Mouse (Mus musculus): ENCODE results near the gene Cyp8b1.

Cyp8b1 gene

DNA sequence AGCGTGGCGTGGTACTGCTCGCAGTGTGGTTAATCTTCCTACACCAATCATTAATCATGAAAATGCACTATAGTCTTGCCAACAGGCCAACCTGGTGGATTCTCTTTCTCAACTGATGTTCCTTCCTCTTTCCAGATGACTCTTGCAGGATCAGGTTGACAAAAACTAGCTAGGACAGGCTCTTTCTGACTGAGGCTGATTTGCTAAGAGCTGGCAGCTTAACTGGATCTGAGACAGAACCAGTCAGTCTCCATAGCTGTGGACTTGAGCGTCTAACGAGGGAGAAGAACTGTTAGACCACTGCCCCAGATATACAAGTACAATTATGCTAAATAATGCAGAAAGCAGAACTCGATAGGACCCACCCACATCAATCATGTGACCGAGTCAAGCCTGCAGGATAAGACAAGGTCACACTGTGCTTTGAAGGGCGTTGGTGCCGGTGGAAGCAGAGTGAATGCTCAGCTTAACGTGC lies 3.0 kb upstream of the Cyp8b1 start:
- DNase-seq (ENCODE audit: extremely low spot score, low read depth, low spot score), result no peak

DNA sequence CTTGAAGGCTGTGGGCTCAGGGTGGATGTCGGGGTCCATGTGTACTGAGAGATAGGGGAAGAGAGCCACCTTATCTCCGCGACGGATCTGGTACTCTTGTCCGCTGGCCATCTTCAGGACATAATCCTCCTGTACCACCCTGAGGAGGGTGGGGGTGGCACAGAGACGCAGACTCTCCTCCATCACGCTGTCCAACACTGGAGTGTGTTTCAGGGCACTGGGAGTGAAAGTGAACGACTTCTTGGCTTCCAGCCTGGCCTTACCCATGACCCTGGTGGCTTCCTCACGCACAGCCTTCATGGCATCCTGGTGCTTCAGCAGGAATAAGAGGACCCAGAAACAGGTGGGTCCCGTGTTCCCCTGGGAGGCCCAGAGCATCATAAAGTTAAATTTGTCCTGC lies 1.0 kb downstream of the Cyp8b1 start:
- DNase-seq (ENCODE audit: extremely low spot score, low read depth, low spot score), result no peak

- no peak for DNase-seq (ENCODE audit: extremely low spot score, low read depth, low spot score)
Measured at GRCm38 (mm10) chr9:121914226-121914757, 1.8 kb downstream of the Cyp8b1 start.

DNA sequence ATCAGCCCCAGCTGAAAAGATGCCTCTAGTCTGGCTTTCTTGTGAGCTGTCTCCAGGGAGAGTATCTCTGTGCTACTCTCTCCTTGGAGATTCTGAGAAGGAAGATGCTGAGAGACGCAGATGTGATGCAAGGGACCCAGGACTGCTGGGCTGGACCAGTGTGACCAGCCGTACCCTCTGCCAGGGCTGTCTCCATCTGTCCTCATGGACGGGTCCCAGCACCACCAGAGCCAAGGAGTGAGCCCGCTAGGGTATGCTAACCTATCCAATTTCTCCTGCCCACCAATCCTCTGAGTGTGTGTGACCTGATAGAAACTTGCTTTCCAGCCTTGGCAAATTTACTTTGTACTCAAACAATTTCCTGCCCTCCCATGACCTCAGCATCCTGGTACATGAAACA lies 3.3 kb downstream of the Cyp8b1 start:
- DNase-seq (ENCODE audit: extremely low spot score, low read depth, low spot score), result no peak

- DNase-seq (ENCODE audit: extremely low spot score, low read depth, low spot score), result no peak
Measured at GRCm38 (mm10) chr9:121911196-121911595, 4.9 kb downstream of the Cyp8b1 start.

DNA sequence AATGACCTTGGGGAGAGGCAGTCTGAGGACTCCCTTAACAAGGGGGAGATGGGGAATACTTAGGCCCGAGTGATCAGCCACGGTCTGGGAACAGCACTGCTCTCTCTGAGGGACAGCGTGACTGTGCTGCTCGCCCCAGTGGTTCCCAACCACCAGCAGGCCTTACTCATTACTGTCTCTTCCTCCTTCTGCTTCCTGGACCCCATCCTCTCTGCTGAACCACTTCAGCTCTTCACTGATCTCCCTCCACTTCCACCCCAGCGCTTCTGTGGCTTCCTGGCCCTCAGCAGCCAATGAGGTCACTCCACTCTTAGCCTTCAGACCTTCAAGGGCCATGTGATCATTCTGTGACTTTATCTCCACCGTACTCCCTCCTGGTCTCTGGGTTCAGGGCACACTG lies 6.5 kb downstream of the Cyp8b1 start:
- DNase-seq (ENCODE audit: extremely low spot score, low read depth, low spot score), result no peak

DNA sequence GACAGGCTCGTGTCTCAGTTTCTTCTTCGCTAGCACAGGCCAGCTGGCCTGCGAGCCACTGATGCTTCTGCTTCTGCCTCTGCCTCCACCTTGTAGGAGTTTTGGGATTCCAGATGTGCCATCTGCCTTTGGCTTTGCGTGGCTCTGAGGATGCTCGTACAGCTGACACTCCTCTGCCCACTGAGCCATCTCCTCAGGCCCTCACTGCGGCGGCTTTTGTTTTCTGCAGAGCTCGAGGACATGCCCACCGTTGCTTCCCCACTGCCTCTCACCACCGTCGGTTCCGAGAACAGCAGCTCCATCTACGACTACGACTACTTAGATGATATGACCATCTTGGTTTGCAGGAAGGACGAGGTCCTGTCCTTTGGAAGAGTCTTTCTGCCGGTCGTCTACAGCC lies 7.8 kb downstream of the Cyp8b1 start:
- DNase-seq (ENCODE audit: extremely low spot score, low read depth, low spot score), result no peak

DNA sequence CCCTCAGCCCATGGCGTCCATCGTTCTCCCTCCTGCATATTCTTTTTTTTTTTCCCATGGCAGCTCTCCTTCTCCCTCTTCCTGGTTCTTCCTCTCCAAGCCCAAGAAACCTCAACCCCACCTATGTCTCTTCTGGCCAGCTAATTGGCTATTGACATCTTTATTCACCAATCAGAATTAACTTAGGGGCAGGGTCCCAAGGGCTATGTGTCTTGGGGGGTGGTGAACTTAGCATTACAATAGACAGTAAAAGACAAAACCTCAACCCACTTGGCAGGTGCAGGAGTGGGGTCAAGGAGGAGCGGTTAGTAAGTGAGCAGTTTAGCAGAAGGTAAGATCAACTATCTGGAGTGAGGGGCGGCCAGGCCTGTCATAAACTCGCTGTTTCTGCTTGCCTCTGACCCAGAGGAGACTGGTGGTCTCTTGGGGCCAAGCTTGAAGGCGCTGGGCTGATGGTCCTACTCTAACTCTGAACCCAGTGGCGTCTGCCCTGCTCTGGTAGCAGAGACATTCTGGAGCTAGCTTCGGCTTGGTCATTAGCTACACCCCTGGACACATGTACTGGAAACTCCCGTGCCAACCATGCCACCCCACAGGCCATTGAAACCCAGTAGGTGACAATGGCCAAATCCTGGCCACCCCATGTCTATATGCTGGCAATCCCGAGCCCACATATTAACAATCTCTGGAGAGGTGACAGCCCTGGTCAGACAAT lies 8.6 kb downstream of the Cyp8b1 start:
- DNase-seq (ENCODE audit: extremely low spot score, low read depth, low spot score), result no peak

- DNase-seq (ENCODE audit: extremely low spot score, low read depth, low spot score), result no peak
Measured at GRCm38 (mm10) chr9:121906456-121906855, 9.6 kb downstream of the Cyp8b1 start.

GRCm38 (mm10) chr9:121905556-121906185 lies 10.4 kb downstream of the Cyp8b1 start:
- no peak for DNase-seq (ENCODE audit: extremely low spot score, low read depth, low spot score)

GRCm38 (mm10) chr9:121904946-121905345 lies 11.2 kb downstream of the Cyp8b1 start:
- no peak for DNase-seq (ENCODE audit: extremely low spot score, low read depth, low spot score)

GRCm38 (mm10) chr9:121904319-121904718 lies 11.8 kb downstream of the Cyp8b1 start:
- DNase-seq (ENCODE audit: extremely low spot score, low read depth, low spot score), result no peak

DNA sequence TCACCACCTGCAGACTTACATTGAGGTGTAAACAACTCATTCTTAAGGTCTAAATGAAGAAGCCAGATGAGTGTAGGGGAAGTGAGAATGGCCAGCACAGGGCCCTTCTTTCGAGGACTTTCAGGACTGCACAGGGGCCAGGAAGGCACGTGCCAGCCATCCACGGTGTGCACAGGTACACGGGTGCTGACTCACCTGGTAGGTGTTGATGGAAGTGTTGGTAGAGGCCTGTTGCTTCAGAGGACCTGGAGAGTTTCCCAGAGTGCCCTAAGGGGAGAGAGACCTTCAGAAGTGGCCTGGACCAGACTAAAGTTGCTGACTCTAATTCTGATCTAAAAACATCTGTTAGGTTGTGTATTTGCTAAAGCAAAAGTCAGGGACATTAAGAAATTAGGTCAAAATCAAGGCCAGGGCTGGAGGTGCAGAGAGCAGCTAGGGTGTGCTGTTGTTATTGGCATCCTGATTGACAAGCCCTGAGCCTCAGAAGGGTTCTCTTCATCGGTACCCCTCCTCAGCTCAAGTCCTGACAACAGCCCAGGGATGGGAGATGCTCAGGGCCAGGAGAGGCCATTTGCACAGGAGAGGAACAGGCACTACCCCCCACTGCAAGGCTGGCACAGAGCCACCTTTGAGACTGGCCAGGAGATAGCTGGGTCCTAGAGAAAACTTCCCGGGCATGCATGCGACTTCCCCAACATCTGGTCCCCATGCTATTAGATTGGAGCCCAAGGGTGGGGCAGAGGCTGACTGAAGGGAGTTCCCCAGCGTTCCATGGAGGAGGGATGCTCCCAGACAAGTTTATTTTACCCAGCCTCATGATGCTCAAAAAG lies 12.4 kb downstream of the Cyp8b1 start:
- no peak for DNase-seq (ENCODE audit: extremely low spot score, low read depth, low spot score)

DNA sequence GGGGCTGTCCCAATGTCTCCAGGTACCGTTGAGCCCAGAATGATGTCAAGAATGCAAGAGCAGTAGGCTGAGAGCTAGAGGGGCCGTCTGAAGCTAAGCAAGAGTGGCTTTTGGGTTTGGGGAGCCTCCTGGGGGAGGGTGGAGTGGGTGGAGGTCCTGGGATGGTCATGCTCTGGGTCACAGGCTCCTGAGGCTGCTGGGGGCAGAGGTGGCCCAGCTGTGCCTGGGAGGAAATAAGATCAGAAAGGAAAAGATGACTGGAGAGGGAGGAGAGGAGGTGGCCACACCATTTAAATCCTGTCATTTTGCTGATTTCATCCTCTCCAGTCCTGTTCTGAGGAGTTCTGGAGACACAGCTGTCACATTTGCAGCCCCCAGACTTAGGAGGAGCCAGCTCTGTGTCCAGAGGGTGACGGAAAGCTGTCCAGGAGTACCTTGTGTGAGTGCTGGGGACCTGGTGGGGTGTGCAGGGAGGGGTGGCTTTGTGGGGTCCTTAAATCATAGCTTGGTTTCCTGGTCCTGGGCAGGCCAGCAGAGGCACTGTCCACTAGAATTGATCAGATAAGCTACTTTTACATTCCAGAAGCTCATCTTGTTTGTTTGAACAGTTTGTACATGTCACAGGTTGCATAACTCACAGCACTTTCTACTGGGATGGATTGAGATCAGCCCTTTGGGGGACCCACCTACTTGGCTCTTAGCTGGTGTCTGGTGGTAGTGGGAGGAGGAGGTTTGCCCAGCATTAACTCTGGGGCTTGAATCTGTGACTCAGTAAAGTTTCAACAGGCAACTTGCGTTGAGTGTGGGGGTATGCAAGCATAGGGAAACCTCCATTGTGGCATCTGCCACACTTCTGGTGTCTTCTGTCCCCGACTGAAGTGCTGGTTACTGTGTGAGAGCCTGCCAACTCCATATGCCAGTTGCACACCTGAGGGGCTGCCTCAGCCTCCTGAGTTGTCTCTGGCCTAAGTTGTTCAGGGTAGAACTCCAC lies 14.1 kb downstream of the Cyp8b1 start:
- DNase-seq (ENCODE audit: extremely low spot score, low read depth, low spot score), result no peak

- no peak for DNase-seq (ENCODE audit: extremely low spot score, low read depth, low spot score)
Measured at GRCm38 (mm10) chr9:121900282-121900855, 15.7 kb downstream of the Cyp8b1 start.

DNA sequence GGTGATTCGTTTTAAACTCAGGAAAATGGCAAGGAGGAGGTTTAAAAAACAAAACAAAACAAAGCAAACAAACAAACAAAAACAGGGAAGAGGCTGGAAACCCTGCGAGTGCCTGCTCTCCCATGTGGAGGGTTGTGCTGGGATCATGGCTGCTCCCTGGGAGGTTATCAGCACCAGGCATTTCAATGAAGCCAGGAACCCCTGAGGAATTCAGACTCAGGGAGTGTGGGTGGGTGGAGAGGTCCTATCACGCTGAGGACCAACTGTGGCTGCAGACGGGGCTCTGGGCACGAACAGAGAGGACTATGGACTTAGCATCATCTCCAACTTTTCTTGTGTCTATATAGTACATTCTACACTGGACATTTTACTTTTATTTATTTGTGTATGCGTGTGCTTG lies 16.8 kb downstream of the Cyp8b1 start:
- no peak for DNase-seq (ENCODE audit: extremely low spot score, low read depth, low spot score)

- DNase-seq (ENCODE audit: extremely low spot score, low read depth, low spot score), result no peak
Measured at GRCm38 (mm10) chr9:121898245-121898644, 17.9 kb downstream of the Cyp8b1 start, which contains the start of gene Ackr2. TSS of gene Ackr2 (plus strand) at chr9:121898355.

GRCm38 (mm10) chr9:121896820-121897219 lies 19.3 kb downstream of the Cyp8b1 start:
- no peak for DNase-seq (ENCODE audit: extremely low spot score, low read depth, low spot score)

DNA sequence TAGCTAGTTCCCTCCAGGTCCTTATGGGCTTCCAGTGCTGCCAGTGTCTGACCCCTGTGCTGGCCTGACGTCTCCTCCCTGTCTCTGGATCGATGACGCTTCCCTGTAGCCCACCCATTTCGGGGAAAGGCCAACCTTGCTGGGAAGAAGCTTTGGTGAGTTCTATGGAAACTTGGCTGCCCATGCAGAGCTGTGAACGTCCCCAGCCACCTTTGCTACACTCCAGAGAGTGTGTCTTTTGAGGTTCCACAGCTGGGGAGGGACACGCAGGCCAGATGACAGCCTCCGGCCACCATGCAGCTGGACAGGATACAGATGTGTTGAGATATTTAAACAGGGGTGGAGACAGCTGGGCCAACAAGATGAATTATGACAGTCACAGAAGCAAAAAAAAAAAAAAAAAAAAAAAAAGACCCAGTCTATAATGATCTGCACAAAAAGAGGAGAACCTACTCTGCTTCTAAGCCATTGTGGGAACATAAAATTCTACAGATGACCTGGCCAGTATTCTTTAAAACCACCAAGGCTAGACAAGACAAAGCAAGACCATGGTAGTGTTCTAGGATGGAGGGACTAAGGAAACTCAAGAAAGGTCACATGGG lies 20.6 kb downstream of the Cyp8b1 start:
- DNase-seq (ENCODE audit: extremely low spot score, low read depth, low spot score), result no peak

DNA sequence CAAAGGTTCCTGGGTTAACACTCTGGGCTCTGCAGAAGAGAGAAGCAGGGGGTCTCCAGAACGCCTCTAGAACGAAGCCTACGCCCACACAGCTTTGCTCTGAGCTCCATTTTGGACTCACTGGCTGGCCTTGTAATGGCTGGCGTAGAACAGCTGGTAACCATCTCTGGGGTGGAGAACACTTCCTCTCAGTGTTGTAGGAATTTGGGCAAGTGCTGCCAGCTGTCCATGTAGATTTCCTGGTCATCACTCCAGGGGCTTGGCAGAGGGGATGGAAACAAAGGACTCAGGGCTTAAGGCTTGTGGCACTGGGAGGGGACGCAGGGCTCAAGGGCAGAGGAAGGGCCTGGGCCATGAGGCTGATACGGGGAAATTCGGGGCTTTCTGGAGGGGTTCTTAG lies 21.7 kb downstream of the Cyp8b1 start:
- no peak for DNase-seq (ENCODE audit: extremely low spot score, low read depth, low spot score)

All from hindlimb bud, embryonic 11.5 days (tissue).